Mouse (Mus musculus) liver, embryonic 15.5 days (tissue): ENCODE results near the gene Prickle2. TPM values are rescaled to one million over a fixed set of nuclear protein-coding genes. Genes with fewer than 3 reads are reported as not detected.

Experiments used
- ATAC-seq: fragments of 200-750 bp; cut with Nextera tagmentation; 2 replicates; pipeline ENCODE4 v1.8.0; 2017; ENCODE audit warnings: moderate number of reproducible peaks, mild to moderate bottlenecking, moderate library complexity; ENCODE audit not compliant: insufficient read depth
- H3K27ac ChIP-seq: fragments of 300-500 bp; sonication (generic); replicated peaks from 2 replicates; pipeline ENCODE4 v1.5.1; 2015; ENCODE audit warnings: mild to moderate bottlenecking, inconsistent platforms
- H3K27me3 ChIP-seq: fragments of 300-500 bp; sonication (generic); 2 replicates; pipeline ENCODE4 v1.6.1; 2015; ENCODE audit warnings: mild to moderate bottlenecking, inconsistent platforms
- H3K36me3 ChIP-seq: fragments of 300-500 bp; sonication (generic); replicated peaks from 2 replicates; pipeline ENCODE4 v1.6.1; 2015; ENCODE audit warnings: moderate library complexity, mild to moderate bottlenecking, inconsistent platforms
- H3K4me1 ChIP-seq: fragments of 300-500 bp; sonication (generic); replicated peaks from 2 replicates; pipeline ENCODE4 v1.6.1; 2015; ENCODE audit warnings: inconsistent platforms
- H3K4me2 ChIP-seq: fragments of 300-500 bp; sonication (generic); 2 replicates; pipeline ENCODE4 v1.6.1; 2015; ENCODE audit warnings: moderate library complexity, mild to moderate bottlenecking, inconsistent platforms
- H3K4me3 ChIP-seq: fragments of 300-500 bp; sonication (generic); replicated peaks from 2 replicates; pipeline ENCODE4 v1.5.1; 2015; ENCODE audit warnings: mild to moderate bottlenecking, inconsistent platforms
- H3K9ac ChIP-seq: fragments of 300-500 bp; sonication (generic); 2 replicates; pipeline ENCODE4 v1.6.1; 2015; ENCODE audit warnings: moderate library complexity, mild to moderate bottlenecking, inconsistent platforms
- H3K9me3 ChIP-seq: fragments of 300-500 bp; sonication (generic); replicated peaks from 2 replicates; pipeline ENCODE4 v1.6.1; 2016; ENCODE audit warnings: inconsistent platforms
- WGBS: fragments of 180-500 bp; shearing (Covaris S2); methylation state at CpG from one replicate; pipeline ENCODE4 v1.1.7; 2015; ENCODE audit warnings: mixed read lengths; ENCODE audit not compliant: insufficient replicate concordance; 5-methylcytosine and 5-hydroxymethylcytosine counted together
- polyA plus RNA-seq: library from polyadenylated mRNA; unstranded; fragments of >200 nt; fragmentation: Nextera tagmentation; extraction: Ambion mirVana; gene quantifications from 2 replicates; pipeline ENCODE4 v1.2.1, GENCODE M21; 2015

Gene Prickle2
- polyA plus RNA-seq, 1 experiment from 2014 or later, result 0.33 TPM

DNA sequence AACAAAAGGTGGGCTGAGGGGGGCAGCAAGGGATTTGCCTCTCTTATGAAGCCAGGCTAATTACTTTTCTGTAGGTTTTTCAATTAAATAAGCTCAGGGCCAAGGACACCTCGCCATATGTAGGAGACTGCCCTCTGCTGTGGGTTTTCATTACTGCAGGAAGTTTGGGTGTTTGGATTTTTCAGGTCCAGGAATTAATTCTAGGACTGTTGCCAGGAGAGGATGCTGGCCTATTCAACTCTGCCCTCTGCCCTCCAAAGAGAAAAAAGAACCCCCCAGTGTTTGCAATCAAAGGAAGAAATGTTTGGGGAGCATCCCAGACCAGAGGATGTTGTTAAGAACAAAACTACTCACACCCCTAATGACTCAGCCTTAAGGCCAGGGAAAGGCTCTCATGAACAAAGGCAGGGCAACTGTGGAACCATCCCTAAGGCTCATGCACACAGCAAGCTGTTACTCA is 40.4 kb downstream of the Prickle2 start:
- H3K36me3 ChIP-seq, result no peaks in the 10 kb centered on the region
- H3K9me3 ChIP-seq, result no peaks in the 10 kb centered on the region
- no peaks in the 10 kb centered on the region for H3K27me3 ChIP-seq
- no peak overlapping the region for H3K9ac ChIP-seq
- no peak overlapping the region for H3K4me3 ChIP-seq
- no peak for ATAC-seq
- no peak overlapping the region for H3K27ac ChIP-seq
- no peaks in the 10 kb centered on the region for H3K4me1 ChIP-seq
- WGBS, result 0% methylated on average over 1 of the region's 1 CpGs
- H3K4me2 ChIP-seq, result no peak overlapping the region

DNA sequence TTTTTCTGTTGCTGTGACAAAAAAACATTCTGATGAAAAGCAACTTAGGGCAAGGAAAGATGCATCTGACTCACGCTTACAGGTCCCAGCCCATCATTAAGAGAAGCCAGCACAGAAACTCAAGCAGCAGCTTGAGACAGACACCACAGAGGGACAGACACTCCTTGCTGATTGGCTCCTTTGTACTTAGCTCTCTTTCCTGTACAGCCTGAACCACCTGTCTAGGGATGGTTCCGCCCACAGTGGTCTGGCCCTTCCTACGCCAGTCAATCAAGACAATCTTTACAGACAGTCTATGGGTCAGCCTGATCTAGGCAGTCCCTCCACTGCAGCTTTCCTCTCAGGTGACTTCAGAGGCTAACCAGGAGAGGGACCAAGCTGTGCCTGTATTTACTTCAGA is 42.1 kb downstream of the Prickle2 start:
- Histone ChIP-seq H3K27ac (no peak overlapping the region), H3K4me3 (no peak overlapping the region), H3K9ac (no peak overlapping the region), H3K36me3 (no peaks in the 10 kb centered on the region), H3K9me3 (no peaks in the 10 kb centered on the region), H3K4me1 (no peaks in the 10 kb centered on the region), H3K4me2 (no peak overlapping the region), H3K27me3 (no peaks in the 10 kb centered on the region)
- no peak for ATAC-seq
- 65% methylated on average over 3 of the region's 3 CpGs for WGBS

DNA sequence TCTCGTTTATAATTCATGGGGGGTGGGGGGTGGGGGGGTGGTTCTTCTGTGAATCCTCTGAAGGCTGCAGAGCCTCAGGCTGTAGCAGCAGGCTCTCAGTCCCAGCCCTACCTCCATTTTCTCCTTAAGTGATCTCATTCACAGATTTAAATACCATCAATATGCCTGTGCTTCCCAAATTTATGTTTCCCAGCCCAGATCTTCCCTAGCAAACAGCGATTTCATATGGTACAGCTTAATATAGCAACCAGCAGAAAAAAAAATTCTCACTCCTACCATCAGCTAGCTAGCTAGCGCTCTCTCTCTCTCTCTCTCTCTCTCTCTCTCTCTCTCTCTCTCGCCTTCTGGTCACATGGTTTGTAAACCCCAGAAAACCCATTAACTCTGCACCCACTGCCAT is 42.5 kb downstream of the Prickle2 start:
- 62% methylated on average over 4 of the region's 4 CpGs for WGBS
- Histone ChIP-seq H3K4me2 (no peak overlapping the region), H3K4me3 (no peak overlapping the region), H3K4me1 (no peaks in the 10 kb centered on the region), H3K9me3 (no peaks in the 10 kb centered on the region), H3K9ac (no peak overlapping the region), H3K27me3 (no peaks in the 10 kb centered on the region), H3K27ac (no peak overlapping the region), H3K36me3 (no peaks in the 10 kb centered on the region)
- no peak for ATAC-seq

DNA sequence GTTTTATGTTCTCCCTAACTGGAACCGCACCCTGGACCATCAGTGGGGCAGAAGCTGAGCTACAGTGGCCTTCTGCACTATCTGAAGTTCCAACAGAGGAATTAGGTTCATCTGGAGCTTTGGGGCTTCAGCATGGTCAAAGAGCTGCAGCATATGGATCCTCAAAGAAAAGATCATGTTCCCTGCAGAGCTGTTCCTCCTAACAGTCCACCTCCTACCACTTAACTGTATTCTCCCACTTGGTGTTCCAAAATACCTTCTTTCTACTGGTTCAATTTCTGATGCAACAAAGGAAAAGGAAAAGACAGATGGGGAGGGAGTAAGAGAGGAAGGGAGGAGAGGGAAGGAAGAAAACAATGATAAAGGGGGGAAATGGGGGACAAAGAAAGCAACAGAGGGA is 56.9 kb downstream of the Prickle2 start:
- Histone ChIP-seq H3K36me3 (no peaks in the 10 kb centered on the region), H3K4me3 (no peak overlapping the region), H3K9ac (no peak overlapping the region), H3K27me3 (no peaks in the 10 kb centered on the region), H3K27ac (no peak overlapping the region), H3K4me2 (no peak overlapping the region), H3K9me3 (no peaks in the 10 kb centered on the region), H3K4me1 (no peaks in the 10 kb centered on the region)
- WGBS, result 51% methylated on average over 1 of the region's 1 CpGs
- ATAC-seq, result no peak

DNA sequence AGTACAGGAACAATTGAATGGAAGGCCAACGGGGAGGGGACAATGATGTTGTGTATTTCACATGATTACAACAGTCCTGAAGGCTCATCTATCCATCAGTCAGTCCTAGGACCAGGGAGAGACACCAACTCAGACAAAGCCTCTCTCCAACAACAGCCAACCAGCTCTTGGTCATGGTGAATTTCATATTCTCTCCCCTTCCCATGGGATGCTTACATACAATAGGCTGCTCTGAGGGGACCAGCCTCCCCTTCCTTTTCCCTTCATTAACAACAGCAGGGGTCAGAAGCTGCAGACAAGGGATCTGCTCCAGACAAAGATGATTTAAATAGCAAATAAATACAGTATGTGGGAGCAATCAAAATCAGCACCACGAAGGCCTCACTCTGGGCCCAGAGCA is 57.4 kb downstream of the Prickle2 start:
- Histone ChIP-seq H3K4me3 (no peak overlapping the region), H3K4me2 (no peak overlapping the region), H3K27me3 (no peaks in the 10 kb centered on the region), H3K36me3 (no peaks in the 10 kb centered on the region), H3K4me1 (no peaks in the 10 kb centered on the region), H3K9ac (no peak overlapping the region), H3K9me3 (no peaks in the 10 kb centered on the region), H3K27ac (no peak overlapping the region)
- no peak for ATAC-seq
- 38% methylated on average over 2 of the region's 2 CpGs for WGBS

DNA sequence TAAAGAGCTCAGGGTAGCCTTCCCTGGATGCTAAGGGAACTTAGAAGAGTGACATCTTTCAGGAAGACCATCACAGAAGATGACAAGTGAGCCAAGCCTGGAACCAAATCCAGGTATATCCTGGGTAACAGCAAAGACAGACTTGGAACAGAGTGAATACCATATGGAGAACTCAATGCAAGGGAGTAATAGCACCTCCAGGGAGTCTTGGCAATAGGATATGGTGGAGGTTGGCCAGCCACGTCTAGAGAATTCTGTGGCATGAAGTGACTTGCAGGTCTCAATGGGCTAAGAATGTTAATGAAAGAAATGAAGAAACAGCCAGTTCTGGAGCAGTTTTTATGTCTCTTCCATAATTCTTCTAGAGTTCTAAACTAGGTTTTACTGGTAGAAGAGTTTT is 63.0 kb downstream of the Prickle2 start:
- Histone ChIP-seq H3K27ac (no peak overlapping the region), H3K36me3 (no peaks in the 10 kb centered on the region), H3K27me3 (no peaks in the 10 kb centered on the region), H3K9me3 (no peaks in the 10 kb centered on the region), H3K4me3 (no peak overlapping the region), H3K4me1 (no peaks in the 10 kb centered on the region), H3K9ac (no peak overlapping the region), H3K4me2 (no peak overlapping the region)
- WGBS, result 54% methylated on average over 1 of the region's 1 CpGs
- no peak for ATAC-seq

DNA sequence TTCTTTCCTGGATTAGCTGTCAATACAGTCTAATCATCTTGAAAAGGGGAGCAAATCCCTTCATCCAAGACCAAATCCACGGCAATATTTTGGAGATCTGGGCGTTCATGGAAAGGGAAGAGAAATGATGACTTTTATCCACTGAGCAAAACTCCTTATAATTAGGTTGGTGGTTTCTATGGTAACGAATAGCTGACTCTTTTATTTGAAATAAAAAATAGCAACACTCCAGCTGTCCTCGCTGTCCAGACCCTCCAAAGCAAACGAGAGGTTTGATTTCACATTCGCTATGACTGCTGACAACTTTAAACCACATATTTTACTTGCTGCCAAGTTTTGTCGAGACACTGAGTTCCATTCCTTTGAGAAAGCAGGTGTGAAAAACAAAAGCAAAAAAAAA is 64.0 kb downstream of the Prickle2 start:
- H3K4me3 ChIP-seq, result no peak overlapping the region
- no peaks in the 10 kb centered on the region for H3K4me1 ChIP-seq
- H3K27ac ChIP-seq, result no peak overlapping the region
- ATAC-seq, result no peak
- no peak overlapping the region for H3K4me2 ChIP-seq
- 64% methylated on average over 7 of the region's 7 CpGs for WGBS
- no peak overlapping the region for H3K9ac ChIP-seq
- H3K36me3 ChIP-seq, result no peaks in the 10 kb centered on the region
- H3K9me3 ChIP-seq, result no peaks in the 10 kb centered on the region
- H3K27me3 ChIP-seq, result no peaks in the 10 kb centered on the region

DNA sequence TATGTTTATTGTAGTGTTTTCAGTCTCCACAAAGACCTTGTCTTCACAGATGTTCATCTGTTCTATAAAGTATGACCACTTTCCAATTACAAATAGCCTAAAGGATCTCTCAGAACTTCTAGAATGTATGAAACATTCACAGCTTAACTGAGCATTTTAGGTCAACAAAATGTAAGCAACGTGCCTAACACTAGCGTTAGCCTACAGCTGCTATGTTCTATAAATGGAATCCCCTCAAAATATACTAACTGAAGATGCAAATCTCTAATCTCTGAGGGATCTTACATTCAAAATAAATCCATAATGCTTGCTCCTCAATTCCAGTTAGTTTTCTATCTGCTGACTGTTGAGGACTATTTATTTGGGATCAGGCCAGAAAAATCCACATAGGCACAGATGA is 65.1 kb downstream of the Prickle2 start:
- Histone ChIP-seq H3K27ac (no peak overlapping the region), H3K27me3 (no peaks in the 10 kb centered on the region), H3K9ac (no peak overlapping the region), H3K9me3 (no peaks in the 10 kb centered on the region), H3K36me3 (no peaks in the 10 kb centered on the region), H3K4me2 (no peak overlapping the region), H3K4me1 (no peaks in the 10 kb centered on the region), H3K4me3 (no peak overlapping the region)
- 64% methylated on average over 2 of the region's 2 CpGs for WGBS
- ATAC-seq, result no peak

DNA sequence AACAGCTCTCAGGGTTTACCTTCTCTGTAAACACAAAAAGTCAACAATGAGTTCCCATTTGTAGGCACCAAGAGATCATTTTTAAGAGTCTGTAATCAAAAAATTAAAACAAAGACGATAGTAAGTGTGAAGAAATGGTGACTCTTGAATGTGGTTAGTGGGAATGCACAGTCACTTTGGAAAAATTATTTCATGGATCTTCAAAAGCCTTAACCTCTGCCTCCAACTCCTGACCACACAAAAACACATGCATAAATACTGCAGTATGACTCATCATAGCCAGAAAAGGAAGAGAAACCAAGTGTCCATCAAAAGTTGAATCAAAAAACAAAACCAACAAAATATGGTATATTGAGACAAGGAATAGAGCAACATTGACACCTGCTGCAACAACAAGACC is 69.5 kb downstream of the Prickle2 start:
- H3K36me3 ChIP-seq, result no peaks in the 10 kb centered on the region
- no peak overlapping the region for H3K4me3 ChIP-seq
- H3K9ac ChIP-seq, result no peak overlapping the region
- H3K4me2 ChIP-seq, result no peak overlapping the region
- H3K27ac ChIP-seq, result no peak overlapping the region
- WGBS, result 44% methylated on average over 1 of the region's 1 CpGs
- H3K4me1 ChIP-seq, result no peaks in the 10 kb centered on the region
- no peaks in the 10 kb centered on the region for H3K27me3 ChIP-seq
- ATAC-seq, result no peak
- no peaks in the 10 kb centered on the region for H3K9me3 ChIP-seq

DNA sequence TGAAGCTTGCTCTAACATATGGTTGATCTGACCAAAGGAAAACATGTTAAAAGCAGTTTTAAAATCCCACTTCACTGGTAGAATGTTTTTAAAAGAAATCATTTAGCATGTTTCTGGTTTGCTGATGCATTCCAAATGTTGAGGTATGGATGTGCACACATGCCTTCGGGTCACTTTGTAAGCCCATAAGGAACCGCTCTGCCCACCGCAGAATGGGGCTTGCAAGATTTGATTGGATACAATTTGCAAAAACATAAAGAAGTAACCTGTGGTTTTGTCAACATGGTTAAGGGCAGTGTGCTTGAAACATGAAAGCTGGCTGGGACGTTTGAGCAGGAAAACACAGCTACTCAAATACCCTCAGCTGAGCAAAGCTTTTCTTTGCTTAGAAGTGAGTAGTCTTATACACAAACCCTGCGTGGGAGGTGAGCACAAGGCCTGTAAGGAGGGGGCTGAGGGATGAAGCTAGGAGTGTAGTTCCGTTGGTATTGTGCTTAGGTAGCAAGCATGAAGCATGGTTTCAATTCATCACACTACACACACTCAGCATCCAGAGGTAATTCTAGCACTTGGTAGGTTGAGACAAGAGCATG is 71.0 kb downstream of the Prickle2 start:
- Histone ChIP-seq H3K9ac (no peak overlapping the region), H3K4me3 (no peak overlapping the region), H3K27me3 (no peaks in the 10 kb centered on the region), H3K27ac (no peak overlapping the region), H3K4me1 (no peaks in the 10 kb centered on the region), H3K9me3 (no peaks in the 10 kb centered on the region), H3K36me3 (no peaks in the 10 kb centered on the region), H3K4me2 (no peak overlapping the region)
- 61% methylated on average over 6 of the region's 6 CpGs for WGBS
- ATAC-seq, result no peak

DNA sequence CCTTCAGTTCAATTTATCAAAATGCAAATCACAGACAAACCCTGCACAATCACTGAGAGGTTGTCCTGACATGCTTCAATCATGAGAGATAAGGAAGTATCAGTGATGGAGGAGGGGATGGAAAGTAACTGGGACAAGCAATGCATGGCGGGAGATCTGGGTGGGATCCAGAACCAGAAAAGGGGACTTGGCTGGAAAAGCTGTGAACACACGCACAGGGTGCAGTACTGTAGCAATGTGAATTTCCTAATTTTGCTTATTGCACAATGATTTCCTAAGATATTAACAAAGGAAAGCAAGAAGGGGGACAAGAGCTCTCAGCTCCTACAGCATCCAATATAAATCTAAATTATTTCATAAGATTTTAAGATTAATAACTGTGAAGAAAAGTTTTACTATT is 75.0 kb downstream of the Prickle2 start:
- Histone ChIP-seq H3K4me1 (no peaks in the 10 kb centered on the region), H3K9me3 (no peaks in the 10 kb centered on the region), H3K27ac (no peak overlapping the region), H3K36me3 (no peaks in the 10 kb centered on the region), H3K4me3 (no peak overlapping the region), H3K27me3 (no peaks in the 10 kb centered on the region), H3K4me2 (no peak overlapping the region), H3K9ac (no peak overlapping the region)
- 46% methylated on average over 2 of the region's 2 CpGs for WGBS
- ATAC-seq, result no peak

DNA sequence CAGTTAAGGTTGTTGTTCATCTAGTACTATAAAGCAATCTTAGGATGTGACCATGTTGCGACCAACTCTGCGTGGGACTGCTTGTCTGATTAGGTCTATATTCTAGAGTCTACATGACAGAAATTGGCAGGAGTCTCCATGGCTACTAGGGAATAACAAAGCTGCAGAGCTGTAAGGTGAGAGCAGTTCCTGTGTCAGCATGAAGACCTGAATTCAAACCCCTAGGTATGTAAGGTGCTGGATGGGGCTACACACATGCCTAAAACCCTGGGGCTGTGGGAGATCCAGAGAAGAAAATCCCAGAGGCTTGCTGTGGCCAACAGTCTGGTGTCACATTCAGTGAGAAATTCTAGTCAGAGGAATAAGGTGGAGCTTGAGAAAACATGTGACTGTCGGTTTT is 78.2 kb downstream of the Prickle2 start:
- no peak overlapping the region for H3K4me3 ChIP-seq
- H3K9ac ChIP-seq, result no peak overlapping the region
- H3K27me3 ChIP-seq, result no peaks in the 10 kb centered on the region
- no peak overlapping the region for H3K27ac ChIP-seq
- no peaks in the 10 kb centered on the region for H3K9me3 ChIP-seq
- H3K4me1 ChIP-seq, result no peaks in the 10 kb centered on the region
- no peak for ATAC-seq
- no peaks in the 10 kb centered on the region for H3K36me3 ChIP-seq
- H3K4me2 ChIP-seq, result no peak overlapping the region
- 64% methylated on average over 3 of the region's 3 CpGs for WGBS
